Mouse (Mus musculus): ENCODE results near the gene St3gal3. TPM values are rescaled to one million over a fixed set of nuclear protein-coding genes. Genes with fewer than 3 reads are reported as not detected.

St3gal3 gene
- total and polyA plus RNA-seq, 3 experiments, result 16.4 to 23.3 TPM; not detected in 1

DNA sequence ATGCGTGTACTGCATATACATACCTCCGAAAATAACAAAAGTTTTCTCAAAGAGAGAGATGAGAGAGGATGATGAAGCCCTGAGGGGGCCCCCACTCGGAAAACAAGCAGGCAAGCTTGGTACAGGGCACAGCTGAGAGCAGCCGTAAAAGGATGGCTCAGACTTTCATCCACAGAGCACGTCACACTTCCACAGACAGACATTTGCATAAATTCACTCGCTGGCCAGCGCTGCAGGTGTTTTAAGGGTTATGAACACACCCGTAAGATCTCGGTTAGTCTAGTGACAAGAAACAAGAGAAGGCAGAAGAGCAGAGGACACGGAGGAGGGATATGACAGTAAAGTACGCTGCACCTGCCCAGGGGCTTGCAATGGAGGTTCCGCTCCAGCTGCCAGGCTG is 37.7 kb upstream of the St3gal3 start:
- DNase-seq (ENCODE audit: low read depth, low spot score), result no peak
- TF ChIP-seq USF2 (IDR thresholded peaks at IDR 0.05; ENCODE audit: borderline replicate concordance in 1 of 2, insufficient read depth in 1 of 2, low read depth in 1 of 2, low read length in 2 of 2), result no peak
- TF ChIP-seq CHD1 (IDR thresholded peaks at IDR 0.05; ENCODE audit: low read depth, low read length), result no peak
- TF ChIP-seq HCFC1 (IDR thresholded peaks at IDR 0.05; ENCODE audit: low read depth, low read length), result no peak
- no peak for TF ChIP-seq MAZ (IDR thresholded peaks at IDR 0.05; ENCODE audit: low read depth, low read length)
- TF ChIP-seq BHLHE40 (IDR thresholded peaks at IDR 0.05; ENCODE audit: borderline replicate concordance, low read depth, low read length), result no peak
- no peak for TF ChIP-seq CTCF (IDR thresholded peaks at IDR 0.05 in 2 of 3, conservative IDR thresholded peaks at IDR 0.05 in 1 of 3; ENCODE audit: control insufficient read depth in 1 of 3, insufficient read depth in 1 of 3, low read depth in 2 of 3, low read length in 3 of 3, poor library complexity in 1 of 3, severe bottlenecking in 1 of 3)
- TF ChIP-seq POLR2A (IDR thresholded peaks at IDR 0.05; ENCODE audit: control insufficient read depth in 1 of 2, insufficient read depth in 1 of 2, low read depth in 1 of 2, low read length in 2 of 2, poor library complexity in 1 of 2), result no peak
- TF ChIP-seq TCF12 (IDR thresholded peaks at IDR 0.05; ENCODE audit: low read depth, low read length), result no peak
- no peak for TF ChIP-seq ZNF384 (IDR thresholded peaks at IDR 0.05; ENCODE audit: low read depth, low read length)
- no peak for TF ChIP-seq MAFK (IDR thresholded peaks at IDR 0.05; ENCODE audit: borderline replicate concordance, low read depth, low read length)
- TF ChIP-seq SMC3 (IDR thresholded peaks at IDR 0.05; ENCODE audit: low read depth, low read length), result no peak
- no peak for TF ChIP-seq TAL1 (IDR thresholded peaks at IDR 0.05; ENCODE audit: low read length)
- no peak for TF ChIP-seq NELFE (IDR thresholded peaks at IDR 0.05; ENCODE audit: low read depth, low read length)
- no peak for TF ChIP-seq MXI1 (IDR thresholded peaks at IDR 0.05; ENCODE audit: low read depth, low read length)
- TF ChIP-seq NRF1 (IDR thresholded peaks at IDR 0.05; ENCODE audit: insufficient read depth, low read depth, low read length, poor library complexity, severe bottlenecking), result no peak
- no peak for TF ChIP-seq TBP (IDR thresholded peaks at IDR 0.05; ENCODE audit: low read depth, low read length)
- H3K27ac ChIP-seq (ENCODE audit: control insufficient read depth, low read depth, low read length), result no peak overlapping the region

GRCm38 (mm10) chr4:118171006-118171405 is 36.3 kb upstream of the St3gal3 start:
- no peak overlapping the region for H3K9ac ChIP-seq (ENCODE audit: control insufficient read depth, low read depth, low read length, poor library complexity, severe bottlenecking)
- TF ChIP-seq USF1 (IDR thresholded peaks at IDR 0.05; ENCODE audit: low read depth, low read length), result no peak
- no peak for TF ChIP-seq BHLHE40 (IDR thresholded peaks at IDR 0.05; ENCODE audit: borderline replicate concordance, low read depth, low read length)
- peak; percentile 54 for TF ChIP-seq RAD21 (IDR thresholded peaks at IDR 0.05; ENCODE audit: low read depth, low read length)
- peak; percentile 65 for TF ChIP-seq SMC3 (IDR thresholded peaks at IDR 0.05; ENCODE audit: low read depth, low read length)
- TF ChIP-seq EP300 (IDR thresholded peaks at IDR 0.05; ENCODE audit: low read depth in 1 of 2, low read length in 2 of 2), result no peak
- TF ChIP-seq ZC3H11A (IDR thresholded peaks at IDR 0.05; ENCODE audit: low read depth, low read length), result peak; percentile 41
- no peak for TF ChIP-seq ELF1 (IDR thresholded peaks at IDR 0.05; ENCODE audit: low read depth, low read length)
- TF ChIP-seq ZMIZ1 (IDR thresholded peaks at IDR 0.05; ENCODE audit: low read depth, low read length), result no peak
- no peak for TF ChIP-seq SIN3A (IDR thresholded peaks at IDR 0.05; ENCODE audit: low read length)
- no peak for TF ChIP-seq MEF2A (IDR thresholded peaks at IDR 0.05; ENCODE audit: extremely low read depth, insufficient replicate concordance, low read depth, low read length, poor library complexity, severe bottlenecking)
- TF ChIP-seq POLR2A (IDR thresholded peaks at IDR 0.05; ENCODE audit: control insufficient read depth in 1 of 2, insufficient read depth in 1 of 2, low read depth in 1 of 2, low read length in 2 of 2, poor library complexity in 1 of 2), result no peak
- TF ChIP-seq CTCF (IDR thresholded peaks at IDR 0.05 in 2 of 3, conservative IDR thresholded peaks at IDR 0.05 in 1 of 3; ENCODE audit: control insufficient read depth in 1 of 3, insufficient read depth in 1 of 3, low read depth in 2 of 3, low read length in 3 of 3, poor library complexity in 1 of 3, severe bottlenecking in 1 of 3), result peak; percentile 67 to 86 (median 70)
- peaks cover under 1 to 21% of the 10 kb centered on the region in 2 experiments; a peak in 3 of 4 replicates for H3K36me3 ChIP-seq (ENCODE audit: control insufficient read depth in 1 of 2, insufficient read depth in 2 of 2, low read length in 2 of 2)
- no peak overlapping the region for H3K4me3 ChIP-seq (ENCODE audit: control insufficient read depth in 1 of 2, insufficient read depth in 1 of 2, low read depth in 2 of 2, low read length in 2 of 2)
- no peaks in the 10 kb centered on the region for H3K9me3 ChIP-seq (replicated peaks; ENCODE audit: insufficient read depth, low read length)
- no peaks in the 10 kb centered on the region for H3K27me3 ChIP-seq (ENCODE audit: control insufficient read depth in 1 of 2, insufficient read depth in 2 of 2, low read length in 2 of 2)
- H3K79me2 ChIP-seq (ENCODE audit: control insufficient read depth, insufficient read depth, low read length, poor library complexity), result no peaks in the 10 kb centered on the region
- DNase-seq (ENCODE audit: low read depth, low spot score), result peak; percentile 75
- no peaks in the 10 kb centered on the region for H3K4me1 ChIP-seq (ENCODE audit: control insufficient read depth in 1 of 2, insufficient read depth in 2 of 2, low read length in 2 of 2)
- H3K27ac ChIP-seq (ENCODE audit: control insufficient read depth, low read depth, low read length), result no peak overlapping the region

More for the DNA sequence above, 37.7 kb upstream of the St3gal3 start:
- peaks cover 2 to 18% of the 10 kb centered on the region in 2 experiments; a peak in 3 of 4 replicates for H3K36me3 ChIP-seq (ENCODE audit: control insufficient read depth in 1 of 2, insufficient read depth in 2 of 2, low read length in 2 of 2)
- H3K4me3 ChIP-seq (ENCODE audit: control insufficient read depth in 1 of 2, insufficient read depth in 1 of 2, low read depth in 2 of 2, low read length in 2 of 2), result no peak overlapping the region
- no peaks in the 10 kb centered on the region for H3K4me1 ChIP-seq (ENCODE audit: control insufficient read depth in 1 of 2, insufficient read depth in 2 of 2, low read length in 2 of 2)
- H3K9ac ChIP-seq (ENCODE audit: control insufficient read depth, low read depth, low read length, poor library complexity, severe bottlenecking), result no peak overlapping the region
- H3K79me2 ChIP-seq (ENCODE audit: control insufficient read depth, insufficient read depth, low read length, poor library complexity), result no peaks in the 10 kb centered on the region
- no peaks in the 10 kb centered on the region for H3K27me3 ChIP-seq (ENCODE audit: control insufficient read depth in 1 of 2, insufficient read depth in 2 of 2, low read length in 2 of 2)
- H3K9me3 ChIP-seq (replicated peaks; ENCODE audit: insufficient read depth, low read length), result no peaks in the 10 kb centered on the region
